Mouse (Mus musculus) spleen, postnatal 36 days (tissue): ENCODE measurements around the gene Tpx2.
A peak's percentile ranks its signal among the peaks of the same experiment; 100 is the strongest.

Experiments used
- DNase-seq, 2 experiments: peaks; one replicate each; pipeline ENCODE4 v3.0.0; 2022; ENCODE audit warnings: low spot score in 2 of 2, mixed read lengths in 1 of 2

The Tpx2 gene

DNA sequence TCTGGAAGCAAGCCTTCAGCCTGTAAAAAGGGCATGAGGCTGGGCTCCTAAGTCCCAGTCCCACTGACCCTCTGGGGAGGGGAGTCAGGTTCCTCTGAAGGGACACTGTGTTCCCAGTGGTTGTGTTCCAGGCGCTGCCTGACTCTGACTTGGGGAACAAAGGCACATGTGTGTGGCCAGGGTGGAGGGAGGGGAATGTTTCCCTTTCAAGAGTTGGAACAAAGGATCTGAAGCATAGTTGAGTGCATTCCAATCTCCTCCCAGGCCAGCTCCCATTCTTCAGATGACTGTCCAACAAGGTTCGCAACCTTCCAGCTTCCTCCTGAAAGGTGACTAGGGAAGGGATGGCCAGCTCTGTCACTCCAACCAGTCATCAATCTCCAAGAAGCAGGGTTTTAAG lies 27.4 kb upstream of the Tpx2 start:
- DNase-seq = no peak

DNA sequence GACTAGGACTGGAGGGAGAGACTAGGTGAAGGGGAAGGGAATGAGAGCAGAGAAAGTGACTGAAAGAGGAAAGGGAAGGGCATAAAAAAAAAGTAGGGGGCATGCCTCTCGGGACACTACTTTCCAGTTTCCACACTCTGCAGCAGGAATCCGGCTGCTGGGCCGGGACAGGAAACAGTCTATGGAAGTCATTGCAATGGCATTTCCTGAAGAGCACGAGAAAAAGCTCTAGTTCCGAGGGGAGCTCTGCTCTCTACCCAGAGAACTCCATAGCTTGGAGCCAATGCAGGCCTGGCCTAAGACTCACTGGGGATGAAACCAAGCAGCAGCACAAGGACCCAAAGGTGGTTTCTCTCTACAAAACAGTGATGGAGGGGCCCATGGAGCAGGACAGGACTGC lies 26.7 kb upstream of the Tpx2 start:
- no peak for DNase-seq

DNA sequence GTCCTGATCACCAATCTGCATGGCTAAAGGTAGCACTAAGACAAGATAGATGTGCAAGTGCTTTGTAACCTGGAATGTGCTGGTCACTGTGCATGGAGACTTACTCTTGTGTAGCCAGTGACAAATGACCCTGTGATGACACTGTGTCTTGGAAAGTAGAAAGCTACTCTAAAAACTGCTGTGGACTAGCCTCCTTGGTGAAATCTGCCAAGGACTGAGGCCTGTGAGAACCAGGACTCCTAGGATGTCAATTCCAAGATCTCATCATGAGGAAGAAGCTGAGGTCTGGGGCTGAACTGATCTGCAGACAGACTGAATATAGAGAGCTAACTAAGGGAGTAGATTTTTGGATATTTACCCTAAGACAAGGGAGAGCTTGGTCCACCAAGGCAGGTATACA lies 26.2 kb upstream of the Tpx2 start:
- DNase-seq = no peak

DNA sequence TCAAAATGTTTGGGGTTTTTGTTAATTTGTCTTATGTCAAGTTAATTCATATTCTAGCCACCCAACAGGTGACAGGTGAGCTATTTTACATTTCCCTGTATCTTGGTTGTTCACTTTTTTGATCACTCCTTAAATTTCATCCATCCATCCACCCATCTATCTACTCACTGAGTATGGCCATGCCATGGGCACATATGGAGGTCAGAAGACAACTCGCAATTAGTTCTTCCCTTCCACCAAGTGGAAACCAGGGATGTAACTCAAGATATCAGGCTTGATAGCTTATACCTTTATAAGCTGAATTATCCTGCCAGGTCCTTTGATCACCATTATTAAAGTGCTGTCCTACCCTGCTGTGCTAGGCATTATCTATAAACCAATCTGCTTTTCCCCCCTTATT lies 24.0 kb upstream of the Tpx2 start:
- DNase-seq = no peak

DNA sequence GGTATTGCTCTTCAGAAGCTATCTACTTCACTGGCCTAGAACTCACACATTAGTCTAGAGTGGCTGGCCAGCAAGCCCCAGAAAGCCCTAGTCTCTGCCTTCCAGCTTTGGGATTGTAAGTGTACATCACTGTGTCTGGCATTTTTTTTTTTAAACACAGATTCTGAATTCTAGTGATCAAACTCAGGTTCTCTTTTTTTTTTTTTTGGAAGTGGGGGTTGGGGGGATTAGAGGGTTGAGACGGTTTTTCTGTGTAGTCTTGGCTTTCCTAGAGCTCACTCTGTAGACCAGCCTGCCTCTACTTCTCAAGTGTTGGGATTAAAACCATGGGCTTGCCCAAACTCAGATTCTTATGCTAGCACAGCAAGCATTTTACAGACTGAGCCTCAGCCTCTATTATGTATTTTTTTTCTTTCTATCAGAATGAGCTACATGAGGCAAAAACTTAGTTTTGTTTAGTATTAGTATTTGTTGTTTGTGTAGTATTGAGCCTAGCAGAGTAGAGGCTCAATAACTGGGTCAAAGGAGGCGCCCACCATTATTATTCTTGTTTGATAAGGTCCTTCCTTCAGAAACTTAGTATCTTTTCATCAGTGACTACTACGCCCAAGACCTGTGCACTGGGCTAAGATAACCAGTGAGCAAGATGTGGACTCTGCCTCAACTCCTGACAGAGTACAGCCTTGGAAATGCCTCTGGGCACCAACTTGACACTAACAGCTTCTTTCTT lies 23.2 kb upstream of the Tpx2 start:
- DNase-seq = no peak

DNA sequence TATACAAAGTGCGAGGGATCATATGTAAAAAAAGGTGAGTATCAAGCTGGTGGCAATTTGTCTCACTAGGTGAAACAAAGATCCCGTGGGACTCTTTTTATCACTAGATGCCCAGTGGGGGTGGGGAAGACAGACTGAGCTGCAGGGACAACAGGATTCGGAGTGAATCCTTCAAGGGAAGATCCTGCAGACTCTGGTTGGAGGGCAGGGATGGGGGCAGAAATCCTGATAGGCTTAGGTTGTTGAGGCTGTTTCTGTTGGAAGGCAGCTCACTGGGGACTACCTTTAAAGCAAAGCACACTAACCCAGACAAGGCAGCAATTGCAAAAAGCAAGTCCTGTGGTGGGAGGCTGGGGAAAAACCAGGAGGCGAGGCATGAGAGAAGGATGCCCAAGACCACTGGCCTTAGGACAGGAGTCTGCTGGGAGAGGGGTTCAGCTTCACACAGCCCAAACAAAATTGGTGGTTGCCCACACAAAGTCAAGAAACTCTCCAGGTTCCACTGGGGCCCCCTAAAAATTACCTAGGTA lies 22.5 kb upstream of the Tpx2 start:
- DNase-seq = no peak

DNA sequence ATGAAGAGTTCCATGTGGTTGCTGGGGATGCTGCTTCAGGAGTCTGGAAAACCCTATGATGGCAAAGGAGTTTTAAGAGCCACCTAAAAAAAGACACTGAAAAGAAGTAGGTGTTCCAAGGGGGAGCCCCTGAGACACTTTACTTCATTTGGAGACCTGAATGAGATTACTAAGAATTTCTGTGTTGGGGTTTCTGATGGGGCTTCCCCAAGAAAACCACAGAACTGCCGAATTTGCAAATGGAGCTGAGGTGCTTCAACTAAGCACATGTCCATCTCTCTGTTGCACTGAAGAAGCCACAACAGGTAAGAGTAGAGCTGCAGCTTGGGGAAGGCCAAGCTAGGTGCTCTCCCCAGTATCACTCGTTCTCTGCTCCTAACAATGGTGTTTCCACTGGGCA lies 22.1 kb upstream of the Tpx2 start:
- peak; percentile 80 for DNase-seq

DNA sequence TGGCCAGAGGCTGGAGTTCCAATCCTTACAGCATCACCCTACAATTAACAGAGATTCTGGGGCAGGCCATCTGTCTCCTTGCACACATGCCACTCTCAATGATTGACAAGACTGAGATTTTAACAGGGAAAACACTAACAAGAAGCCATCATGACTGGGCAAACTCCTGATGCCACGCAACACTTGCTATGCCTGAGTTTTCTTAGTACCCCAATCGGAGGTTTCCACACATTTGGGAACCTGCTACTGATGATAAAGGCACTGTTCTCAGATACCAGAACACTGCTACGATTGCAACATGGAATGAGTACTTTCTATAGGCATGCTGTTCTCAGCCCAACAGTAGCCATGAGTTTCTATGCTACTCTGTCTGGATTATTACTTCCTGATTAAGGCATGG lies 21.3 kb upstream of the Tpx2 start:
- no peak for DNase-seq

DNA sequence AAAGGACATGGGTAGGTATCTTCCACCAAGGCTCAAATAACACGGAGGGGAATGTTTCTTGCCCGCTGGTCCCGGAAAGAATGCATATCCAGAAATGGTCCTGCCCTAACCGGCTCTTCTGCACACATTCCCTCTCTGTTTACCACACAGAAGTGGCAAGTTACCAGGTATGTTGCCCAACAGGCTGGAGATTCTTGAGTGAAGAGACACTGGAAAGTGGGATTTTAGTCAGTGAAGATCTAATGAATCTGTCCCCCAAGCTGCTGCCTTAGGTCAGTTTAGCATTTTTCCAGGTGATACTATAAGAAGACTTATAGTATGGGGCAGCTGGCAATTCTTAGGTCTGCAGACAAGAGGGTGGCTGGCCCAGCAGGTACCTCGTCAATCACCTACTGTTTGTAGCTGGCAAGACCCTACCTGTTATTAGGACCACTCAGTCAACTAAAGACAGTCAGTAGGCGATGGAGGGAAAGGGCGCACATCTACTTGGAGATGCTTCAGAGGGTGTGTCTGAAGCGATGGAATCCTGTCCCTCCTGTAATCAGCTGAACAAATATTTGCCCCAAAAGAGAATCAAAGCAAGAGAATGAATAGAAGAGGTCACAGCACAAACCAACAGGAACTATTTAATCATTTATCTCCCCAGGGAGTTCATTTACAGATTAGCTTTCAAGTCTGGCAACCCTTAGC lies 20.3 kb upstream of the Tpx2 start:
- no peak for DNase-seq

DNA sequence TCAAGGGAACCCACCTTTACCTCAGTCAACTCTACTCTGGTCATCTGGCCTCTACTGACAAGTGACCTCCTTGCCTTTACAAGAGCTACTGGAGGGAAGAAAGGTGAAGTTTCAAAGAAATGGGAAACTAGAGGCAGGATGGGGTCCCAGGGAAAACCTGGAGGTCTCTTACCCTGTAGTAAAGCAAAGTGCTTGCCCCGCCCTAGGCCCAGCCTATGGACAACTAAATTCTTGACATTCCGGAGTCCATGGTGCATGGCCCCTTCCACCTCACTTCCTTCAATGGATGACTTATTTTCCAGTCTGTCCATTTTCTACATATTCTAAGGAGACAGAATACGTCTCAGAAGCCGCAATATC lies 19.8 kb upstream of the Tpx2 start:
- no peak for DNase-seq

DNA sequence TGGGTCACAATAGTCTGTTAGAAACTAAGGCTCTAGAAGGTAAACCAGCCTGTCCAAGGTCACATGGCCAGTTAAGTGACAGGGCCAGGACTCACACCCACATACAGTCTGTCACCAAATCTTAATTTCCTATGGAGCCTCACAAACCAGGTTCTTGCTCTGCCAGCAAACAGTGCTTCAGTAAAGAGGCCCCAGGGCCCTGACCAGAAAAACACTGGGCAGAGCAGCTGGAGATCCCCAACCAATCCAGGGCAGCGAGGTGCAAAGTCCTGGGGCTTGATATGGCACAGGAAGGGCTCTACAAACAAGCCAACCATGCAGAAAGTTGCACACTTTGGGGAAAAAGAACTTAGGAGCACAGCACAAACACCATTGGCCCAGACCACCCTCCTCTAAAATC lies 19.2 kb upstream of the Tpx2 start:
- DNase-seq = no peak

DNA sequence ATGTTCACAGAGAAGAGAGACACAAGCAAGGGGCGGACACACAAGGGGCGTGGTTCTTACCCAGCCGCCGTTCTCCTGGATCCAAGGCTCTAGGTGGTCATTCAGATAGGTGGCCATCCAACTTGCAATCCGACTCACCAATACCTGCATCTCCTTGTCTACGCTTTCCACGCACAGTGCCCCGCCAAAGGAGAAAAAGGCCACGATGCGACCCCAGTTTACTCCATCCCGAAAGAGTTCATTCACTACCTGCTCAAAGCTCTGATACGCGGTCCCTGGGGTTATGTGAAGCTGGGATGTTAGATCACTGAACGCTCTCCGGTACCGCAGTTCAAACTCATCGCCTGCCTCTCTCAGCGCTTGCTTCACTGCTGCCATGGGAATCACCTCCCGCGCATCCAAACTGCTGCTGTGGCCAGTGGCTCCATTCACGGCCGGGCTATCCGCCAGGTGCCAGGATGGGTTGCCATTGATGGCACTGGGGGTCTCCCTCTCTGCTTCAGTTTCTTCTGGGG lies 18.3 kb upstream of the Tpx2 start:
- no peak for DNase-seq

DNA sequence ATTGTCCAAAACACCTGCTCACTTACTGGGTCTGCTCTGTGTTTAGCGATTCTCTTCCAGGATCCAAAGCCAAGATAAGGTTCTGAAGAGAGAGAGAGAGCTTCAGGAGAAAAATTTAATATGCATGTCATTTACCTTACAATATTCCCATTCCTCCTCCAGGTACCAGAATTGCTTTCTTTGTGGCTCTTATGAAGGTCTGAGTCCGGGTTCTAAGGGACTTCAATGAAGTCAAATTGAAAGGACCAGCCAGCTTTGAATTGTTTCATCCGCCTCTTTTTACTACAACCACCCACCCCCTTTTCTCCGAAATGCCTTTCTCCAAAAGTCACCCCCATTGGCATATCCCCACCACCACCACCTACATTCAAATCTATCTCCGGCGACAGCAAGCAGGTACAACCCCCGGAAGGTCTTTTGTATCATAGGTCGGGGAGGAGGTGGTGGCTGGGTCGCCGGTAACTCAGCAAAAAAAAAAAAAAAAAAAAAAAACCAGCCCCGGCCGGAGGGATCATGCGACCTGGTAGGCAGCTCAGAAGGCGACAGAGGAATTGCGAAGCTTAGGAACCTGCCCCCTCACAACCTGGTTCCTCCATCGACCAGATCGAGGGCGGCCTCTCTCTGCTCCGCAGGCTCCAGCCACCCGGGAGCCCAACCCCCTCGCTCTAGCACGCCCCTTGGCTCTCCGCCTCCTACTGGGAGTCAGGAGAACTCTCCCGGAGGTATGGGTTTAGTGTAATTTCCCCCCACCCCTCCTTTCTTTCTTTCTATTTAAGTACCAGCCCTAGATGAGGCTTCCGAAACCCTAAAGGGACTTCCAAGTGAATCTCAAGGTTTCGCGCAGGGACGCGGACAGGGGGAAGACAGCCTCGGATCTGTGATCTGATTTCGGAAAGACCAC lies 17.5 kb upstream of the Tpx2 start:
- peak; percentile 74 to 82 for DNase-seq

DNA sequence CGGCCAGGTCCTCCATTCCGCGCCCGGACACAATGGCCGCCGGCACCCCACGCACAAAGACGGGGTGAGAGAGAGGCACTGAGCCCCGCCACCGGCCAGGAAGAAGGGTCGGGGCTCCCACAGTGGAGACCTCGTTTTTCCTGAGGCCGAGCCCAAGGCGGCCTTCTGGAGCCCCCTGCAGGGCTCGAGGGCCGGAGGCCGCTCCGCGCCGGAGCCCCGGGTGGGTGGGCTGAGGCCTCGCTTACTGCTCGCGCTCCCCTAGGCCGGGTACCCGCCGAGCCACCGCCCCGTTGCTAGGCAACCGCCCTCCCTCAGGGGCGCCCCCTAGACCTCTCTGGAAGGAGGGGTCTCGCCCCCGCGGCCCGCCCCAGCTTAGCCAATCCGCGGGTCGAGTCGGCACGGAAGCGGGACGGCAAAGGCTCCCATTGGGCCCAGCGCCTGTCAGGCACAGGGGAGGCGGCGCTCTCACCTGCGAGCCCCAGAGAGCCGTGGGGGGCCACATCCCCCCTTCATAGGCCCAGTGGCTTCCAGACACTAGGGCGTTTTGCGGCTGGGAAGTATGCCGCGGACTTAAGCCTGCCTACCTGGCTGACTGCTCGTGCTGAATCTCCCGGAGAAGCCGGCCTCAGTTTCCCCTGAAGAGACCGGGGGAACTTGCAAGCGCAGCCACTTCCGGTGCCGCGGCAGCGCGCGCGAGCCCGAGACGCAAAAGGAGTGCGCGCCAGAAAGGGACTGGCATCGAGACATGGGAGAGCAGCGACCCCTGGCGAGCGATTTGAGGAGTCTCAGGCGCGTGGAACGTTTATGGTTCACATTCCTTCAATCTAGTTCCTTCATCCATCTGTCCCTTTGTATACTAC lies 16.5 kb upstream of the Tpx2 start, which contains the start of gene Bcl2l1:
TSS of gene Bcl2l1 (minus strand) at position 710 of the 860 bp plus-strand sequence.
- DNase-seq = peak; percentile 97

DNA sequence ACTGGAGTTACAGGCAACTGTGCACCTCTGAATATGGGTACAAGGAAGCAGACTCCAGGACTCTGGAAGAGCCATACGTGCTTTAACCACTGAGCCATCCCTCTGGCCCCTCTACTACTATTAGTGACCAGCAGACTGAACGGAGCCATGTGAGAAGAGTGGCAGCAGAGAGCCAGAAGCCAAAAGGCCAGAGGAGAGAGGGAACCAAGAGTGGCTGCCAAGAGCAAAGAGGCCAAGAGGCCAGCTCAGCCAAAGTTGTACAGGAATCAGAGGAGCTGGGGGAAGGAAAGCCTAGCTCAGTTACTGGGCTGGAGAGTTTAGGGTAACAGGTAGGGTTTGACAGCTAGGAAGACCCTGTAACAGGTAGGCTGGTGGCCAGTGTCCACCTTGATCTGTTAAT lies 8.5 kb upstream of the Tpx2 start:
- DNase-seq = no peak

DNA sequence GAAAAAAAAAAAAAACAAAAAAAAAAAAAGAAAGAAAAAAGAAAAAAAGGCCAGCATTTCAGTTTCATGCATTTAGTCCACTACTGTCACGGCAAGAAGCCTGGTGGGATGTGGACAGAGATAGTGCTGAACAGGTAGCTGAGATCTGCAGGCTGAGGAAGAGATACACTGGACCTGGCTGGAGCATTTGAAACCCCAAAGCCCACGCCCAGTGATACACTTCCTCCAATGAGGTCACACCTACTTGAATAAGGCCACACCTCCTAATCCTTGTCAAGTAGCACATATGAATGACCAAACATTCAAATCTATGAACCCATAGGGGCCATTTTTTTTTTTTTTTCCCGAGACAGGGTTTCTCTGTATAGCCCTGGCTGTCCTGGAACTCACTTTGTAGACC lies 5.0 kb upstream of the Tpx2 start:
- DNase-seq = no peak

DNA sequence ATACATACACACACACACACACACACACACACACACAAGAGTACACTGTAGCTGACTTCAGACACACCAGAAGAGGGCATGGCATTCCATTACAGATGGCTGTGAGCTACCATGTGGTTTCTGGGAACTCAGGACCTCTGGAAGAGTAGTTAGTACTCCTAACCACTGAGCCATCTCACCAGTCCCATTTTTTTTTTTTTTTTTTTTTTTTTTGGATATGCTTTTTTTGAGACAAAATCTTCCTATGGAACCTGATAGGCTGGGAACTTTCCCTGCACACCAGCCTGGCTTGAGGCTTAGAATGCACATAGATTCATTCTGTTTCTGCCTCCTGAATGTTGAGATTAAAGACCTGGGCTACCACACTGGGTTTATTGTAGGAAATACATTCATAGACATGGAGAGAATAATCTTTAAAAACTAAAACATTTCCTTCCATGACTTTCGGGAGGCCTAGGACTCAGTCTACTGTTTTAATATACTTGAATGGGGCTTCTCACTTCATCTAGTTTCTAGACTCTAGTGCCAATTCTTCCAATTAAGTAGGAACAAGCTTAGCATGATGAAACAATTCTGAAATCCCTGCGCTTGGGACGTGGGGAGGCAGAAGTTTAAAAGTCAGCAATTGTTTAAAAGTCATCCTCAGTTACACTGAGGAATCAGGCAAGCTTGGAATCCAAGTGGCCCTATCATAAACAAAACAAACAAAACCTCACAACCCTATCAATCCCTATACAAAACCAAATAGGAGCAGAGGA lies 528 bp upstream of the Tpx2 start:
- no peak for DNase-seq

DNA sequence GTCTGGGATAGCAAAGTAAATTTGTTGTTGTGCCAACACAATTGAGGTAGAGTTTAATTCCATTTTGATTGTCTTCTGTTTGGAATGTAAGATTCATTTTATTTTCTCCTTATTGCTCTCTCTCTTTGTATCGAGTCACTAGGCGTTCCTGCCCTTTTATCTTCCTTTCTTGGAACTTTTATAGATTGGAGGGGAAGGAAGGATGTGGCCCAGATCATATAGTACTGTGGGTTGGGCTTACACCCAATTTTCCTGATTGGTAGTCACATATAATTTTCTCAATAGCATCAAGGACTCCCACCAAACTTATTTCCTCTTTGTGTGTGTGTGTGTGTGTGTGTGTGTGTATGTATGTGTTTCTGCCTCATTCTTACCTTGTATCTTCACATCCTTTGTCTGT lies 702 bp downstream of the Tpx2 start:
- DNase-seq = no peak

DNA sequence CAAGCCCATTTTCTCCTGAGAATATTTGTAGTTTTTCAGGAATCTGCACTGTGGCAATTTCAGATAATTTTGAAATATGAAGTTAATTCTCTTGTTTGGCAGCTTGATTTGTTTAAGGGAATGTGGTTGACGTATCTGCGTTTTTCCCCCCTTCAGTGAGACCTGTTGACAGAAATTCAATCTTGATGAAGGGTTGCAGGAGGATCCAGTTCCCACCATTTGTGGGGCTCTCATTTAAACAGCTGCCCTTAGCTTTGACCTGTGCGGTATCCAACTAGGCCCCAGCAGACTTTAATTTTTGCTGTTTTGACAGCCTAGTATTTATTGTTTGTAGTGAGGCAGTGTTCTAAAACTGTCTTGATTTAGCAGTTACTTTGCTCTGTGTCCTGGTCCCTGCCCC lies 11.7 kb downstream of the Tpx2 start:
- no peak for DNase-seq

DNA sequence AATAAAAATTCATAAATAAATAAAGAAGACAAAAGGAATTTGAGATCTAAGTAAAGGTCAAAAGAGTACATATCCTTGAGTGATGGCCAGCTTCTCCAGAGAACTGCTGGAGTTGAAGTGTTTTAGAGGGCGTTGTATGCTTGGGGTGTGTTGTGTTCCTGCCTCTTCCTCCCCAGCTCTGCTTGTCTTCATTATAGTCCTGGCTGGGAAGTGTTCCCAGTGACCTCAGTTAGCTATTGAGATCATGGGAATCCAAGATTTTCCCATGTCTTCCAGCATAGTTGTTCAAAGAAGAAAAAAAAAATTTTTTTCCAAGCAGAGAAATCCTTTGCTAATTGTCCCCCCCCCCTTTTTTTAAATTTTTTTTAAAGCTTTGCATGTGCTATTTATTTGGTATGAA lies 14.1 kb downstream of the Tpx2 start:
- no peak for DNase-seq
